Mouse (Mus musculus) MEL (cell line): ENCODE results near the gene Plcb1.

ENCODE experiments used
- E2F4 ChIP-seq: IDR thresholded peaks from 2 replicates; pipeline ENCODE4 v1.6.1; 2011; ENCODE audit warnings: low read depth, low read length, improper control_type of control experiment, borderline replicate concordance
- EP300 ChIP-seq, 2 experiments: IDR thresholded peaks; 2 replicates each; pipeline ENCODE4 v1.6.1; 2011; ENCODE audit warnings: improper control_type of control experiment in 2 of 2, low read length in 2 of 2, low read depth in 1 of 2, mild to moderate bottlenecking in 1 of 2
- GATA1 ChIP-seq: IDR thresholded peaks from 2 replicates; pipeline ENCODE4 v1.6.1; 2011; ENCODE audit warnings: low read depth, low read length, improper control_type of control experiment
- HCFC1 ChIP-seq: IDR thresholded peaks from 2 replicates; pipeline ENCODE4 v1.6.1; 2012; ENCODE audit warnings: low read depth, mild to moderate bottlenecking, inconsistent platforms, low read length, improper control_type of control experiment, moderate library complexity
- USF1 ChIP-seq: IDR thresholded peaks from 2 replicates; pipeline ENCODE4 v1.6.1; 2014; ENCODE audit warnings: low read depth, mild to moderate bottlenecking, inconsistent platforms, low read length, improper control_type of control experiment, moderate library complexity

DNA sequence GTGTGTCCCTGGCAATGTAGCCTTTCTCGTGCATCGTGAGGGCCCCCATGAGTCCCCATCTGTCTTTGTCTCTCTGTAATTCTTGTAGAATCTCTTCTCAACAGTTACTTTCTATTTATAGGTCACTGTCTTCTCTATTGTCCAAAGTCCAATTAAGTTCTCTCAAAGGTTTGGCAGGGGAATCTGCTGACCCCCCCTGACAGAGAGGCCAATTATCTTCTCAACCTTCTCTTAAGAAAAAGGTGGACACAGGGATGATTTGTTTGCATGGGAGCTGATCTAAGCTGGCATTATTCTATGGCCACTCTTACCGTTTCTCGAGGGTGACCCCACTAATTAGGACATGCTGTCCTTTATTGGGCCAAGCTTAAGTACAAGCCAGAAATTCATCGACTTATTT is 633.4 kb downstream of the Plcb1 start:
- no peak for TF ChIP-seq HCFC1
- no peak for TF ChIP-seq EP300 (IDR thresholded peaks at IDR 0.05; ENCODE audit: low read depth in 1 of 2, low read length in 2 of 2)
- TF ChIP-seq GATA1: no peak
- TF ChIP-seq E2F4: no peak
- TF ChIP-seq USF1: no peak
